Mouse (Mus musculus): Measurements from ENCODE around the gene Hist1h2ab. TPM values are rescaled to one million over a fixed set of nuclear protein-coding genes. Genes with fewer than 3 reads are reported as not detected.
"Not testable (repeated sequence)": the region's sequence is repeated elsewhere in the genome, so short reads cannot be mapped to it uniquely, and the experiment has no call there.

Gene Hist1h2ab
- polyA plus RNA-seq, 1 experiment from 2014 or later, result 49.0 TPM

GRCm38 (mm10) chr13:23740910-23741309 is 10.0 kb upstream of the Hist1h2ab start:
- 27% methylated on average over 5 of the region's 5 CpGs for WGBS (ENCODE audit: insufficient replicate concordance)
- Histone ChIP-seq H3K4me1 (ENCODE audit: control insufficient read depth, low read depth, low read length) (peaks cover 21% of the 10 kb centered on the region), H3K27ac (ENCODE audit: low read length) (peak overlapping the region; percentile 99), H3K4me2 (ENCODE audit: low read depth, low read length) (peak overlapping the region; percentile 82), H3K9ac (ENCODE audit: low read depth, low read length) (peak overlapping the region; percentile 87), H3K4me3 (ENCODE audit: low read depth, low read length) (peak overlapping the region; percentile 63), H3K27me3 (ENCODE audit: control insufficient read depth, insufficient read depth, low read depth, low read length) (no peaks in the 10 kb centered on the region), H3K36me3 (ENCODE audit: control insufficient read depth, insufficient read depth) (no peaks in the 10 kb centered on the region), H3K9me3 (replicated peaks; ENCODE audit: control insufficient read depth, low read length) (no peaks in the 10 kb centered on the region)
- ATAC-seq (ENCODE audit: low read depth), result no peak

GRCm38 (mm10) chr13:23742007-23742406 is 8.9 kb upstream of the Hist1h2ab start:
- Histone ChIP-seq H3K27me3 (ENCODE audit: control insufficient read depth, insufficient read depth, low read depth, low read length) (no peaks in the 10 kb centered on the region), H3K4me1 (ENCODE audit: control insufficient read depth, low read depth, low read length) (peaks cover 21% of the 10 kb centered on the region), H3K4me3 (ENCODE audit: low read depth, low read length) (peak overlapping the region; percentile 36), H3K4me2 (ENCODE audit: low read depth, low read length) (peak overlapping the region; percentile 54), H3K9ac (ENCODE audit: low read depth, low read length) (peak overlapping the region; percentile 61), H3K9me3 (replicated peaks; ENCODE audit: control insufficient read depth, low read length) (no peaks in the 10 kb centered on the region), H3K27ac (ENCODE audit: low read length) (peak overlapping the region; percentile 86), H3K36me3 (ENCODE audit: control insufficient read depth, insufficient read depth) (no peaks in the 10 kb centered on the region)
- no peak for ATAC-seq (ENCODE audit: low read depth)

- no peaks in the 10 kb centered on the region for H3K36me3 ChIP-seq (ENCODE audit: control insufficient read depth, insufficient read depth)
- peak overlapping the region; percentile 53 for H3K4me2 ChIP-seq (ENCODE audit: low read depth, low read length)
- ATAC-seq (ENCODE audit: low read depth), result no peak
- WGBS (ENCODE audit: insufficient replicate concordance), result 81% methylated on average over 5 of the region's 5 CpGs
- peak overlapping the region; percentile 38 for H3K9ac ChIP-seq (ENCODE audit: low read depth, low read length)
- H3K4me1 ChIP-seq (ENCODE audit: control insufficient read depth, low read depth, low read length), result peaks cover 28% of the 10 kb centered on the region
- H3K4me3 ChIP-seq (ENCODE audit: low read depth, low read length), result peak overlapping the region; percentile 46
- no peaks in the 10 kb centered on the region for H3K27me3 ChIP-seq (ENCODE audit: control insufficient read depth, insufficient read depth, low read depth, low read length)
- peak overlapping the region; percentile 88 for H3K27ac ChIP-seq (ENCODE audit: low read length)
- no peaks in the 10 kb centered on the region for H3K9me3 ChIP-seq (replicated peaks; ENCODE audit: control insufficient read depth, low read length)
Observed at GRCm38 (mm10) chr13:23743215-23743614, 7.7 kb upstream of the Hist1h2ab start.

DNA sequence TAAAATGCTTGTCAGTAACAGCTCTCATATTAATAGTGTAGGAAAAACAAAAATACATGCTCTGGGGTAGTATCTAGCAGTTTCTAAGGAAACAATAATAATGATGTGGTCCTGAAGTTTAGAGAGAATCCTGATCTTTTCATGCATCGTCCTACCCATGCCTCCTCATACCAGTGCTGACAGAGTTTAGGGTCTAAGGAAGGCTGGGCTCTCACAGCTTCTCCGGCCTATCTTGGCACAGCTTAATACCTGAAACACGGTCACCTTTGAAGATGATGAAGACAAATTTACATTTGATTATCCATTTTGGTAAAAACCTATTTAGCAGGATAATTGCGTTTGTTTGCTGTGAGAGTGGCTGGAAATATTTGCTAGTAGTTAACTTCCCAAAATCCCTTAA is 7.0 kb upstream of the Hist1h2ab start:
- Histone ChIP-seq H3K27ac (ENCODE audit: low read length) (peak overlapping the region; percentile 100), H3K4me2 (ENCODE audit: low read depth, low read length) (peak overlapping the region; percentile 76), H3K4me3 (ENCODE audit: low read depth, low read length) (peak overlapping the region; percentile 66), H3K9me3 (replicated peaks; ENCODE audit: control insufficient read depth, low read length) (no peaks in the 10 kb centered on the region), H3K36me3 (ENCODE audit: control insufficient read depth, insufficient read depth) (no peaks in the 10 kb centered on the region), H3K4me1 (ENCODE audit: control insufficient read depth, low read depth, low read length) (peaks cover 32% of the 10 kb centered on the region), H3K9ac (ENCODE audit: low read depth, low read length) (peak overlapping the region; percentile 71), H3K27me3 (ENCODE audit: control insufficient read depth, insufficient read depth, low read depth, low read length) (no peaks in the 10 kb centered on the region)
- ATAC-seq (ENCODE audit: low read depth), result no peak
- 60% methylated on average over 4 of the region's 4 CpGs for WGBS (ENCODE audit: insufficient replicate concordance)

DNA sequence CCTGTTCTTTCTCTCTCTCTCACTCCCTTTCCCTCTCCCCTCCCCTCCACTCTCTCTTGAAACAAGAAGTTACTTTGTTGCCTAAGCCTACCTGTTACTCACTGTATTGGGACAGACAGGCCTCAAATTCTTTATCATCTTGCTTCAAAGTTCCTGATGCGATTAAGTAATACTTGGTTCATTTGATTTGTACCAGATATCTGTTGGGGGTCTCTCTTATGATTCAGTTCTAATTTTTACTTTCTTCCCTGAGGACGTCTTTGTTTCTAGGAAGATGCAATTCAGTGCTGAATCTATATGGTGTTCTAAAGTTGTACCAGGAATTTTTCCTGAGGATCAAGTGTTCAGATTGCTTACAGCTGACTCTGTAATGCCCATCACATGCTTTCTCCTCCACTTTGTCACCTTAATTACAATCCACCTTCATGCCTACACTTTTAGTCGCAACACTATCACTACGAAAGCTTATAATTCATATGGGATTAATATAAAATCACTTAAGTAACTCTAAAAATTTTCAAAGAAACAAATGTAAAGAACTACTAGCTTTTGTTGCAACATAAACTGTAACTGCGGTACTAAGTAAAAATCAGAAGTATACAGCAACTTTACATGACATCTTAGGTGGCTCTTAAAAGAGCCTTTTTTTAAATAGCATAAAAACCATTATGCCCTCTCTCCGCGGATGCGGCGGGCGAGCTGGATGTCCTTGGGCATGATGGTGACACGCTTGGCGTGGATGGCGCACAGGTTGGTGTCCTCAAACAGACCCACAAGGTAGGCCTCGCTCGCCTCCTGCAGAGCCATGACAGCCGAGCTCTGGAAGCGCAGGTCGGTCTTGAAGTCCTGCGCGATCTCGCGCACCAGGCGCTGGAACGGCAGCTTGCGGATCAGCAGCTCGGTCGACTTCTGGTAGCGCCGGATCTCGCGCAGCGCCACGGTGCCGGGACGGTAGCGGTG is 6.2 kb upstream of the Hist1h2ab start:
- ATAC-seq (ENCODE audit: low read depth), result no peak; the same call in 1 of the 2 replicates
- Histone ChIP-seq H3K4me3 (ENCODE audit: low read depth, low read length) (peak overlapping the region; percentile 66), H3K4me1 (ENCODE audit: control insufficient read depth, low read depth, low read length) (peaks cover 33% of the 10 kb centered on the region), H3K27me3 (ENCODE audit: control insufficient read depth, insufficient read depth, low read depth, low read length) (no peaks in the 10 kb centered on the region), H3K4me2 (ENCODE audit: low read depth, low read length) (peak overlapping the region; percentile 76), H3K9ac (ENCODE audit: low read depth, low read length) (peak overlapping the region; percentile 86), H3K36me3 (ENCODE audit: control insufficient read depth, insufficient read depth) (no peaks in the 10 kb centered on the region), H3K27ac (ENCODE audit: low read length) (peak overlapping the region; percentile 100), H3K9me3 (replicated peaks; ENCODE audit: control insufficient read depth, low read length) (no peaks in the 10 kb centered on the region)
- WGBS (ENCODE audit: insufficient replicate concordance), result 2% methylated on average over 13 of the region's 36 CpGs

- no peaks in the 10 kb centered on the region for H3K27me3 ChIP-seq (ENCODE audit: control insufficient read depth, insufficient read depth, low read depth, low read length)
- no peaks in the 10 kb centered on the region for H3K36me3 ChIP-seq (ENCODE audit: control insufficient read depth, insufficient read depth)
- peaks cover 36% of the 10 kb centered on the region for H3K4me1 ChIP-seq (ENCODE audit: control insufficient read depth, low read depth, low read length)
- peak within 1 kb of the TSS; percentile 100 for H3K27ac ChIP-seq (ENCODE audit: low read length)
- ATAC-seq (ENCODE audit: low read depth), result peak; percentile 56
- H3K4me3 ChIP-seq (ENCODE audit: low read depth, low read length), result peak within 1 kb of the TSS; percentile 66
- no peaks in the 10 kb centered on the region for H3K9me3 ChIP-seq (replicated peaks; ENCODE audit: control insufficient read depth, low read length)
- peak within 1 kb of the TSS; percentile 86 for H3K9ac ChIP-seq (ENCODE audit: low read depth, low read length)
- WGBS (ENCODE audit: insufficient replicate concordance), result 1% methylated on average over 23 of the region's 28 CpGs
- peak within 1 kb of the TSS; percentile 76 for H3K4me2 ChIP-seq (ENCODE audit: low read depth, low read length)
Observed at GRCm38 (mm10) chr13:23745381-23746161, 5.4 kb upstream of the Hist1h2ab start, which contains the start of gene Hist1h3c. Gene Hist1h3c, minus strand, starts transcription at chr13:23745602.

- not testable (repeated sequence) for H3K9me3 ChIP-seq (replicated peaks; ENCODE audit: control insufficient read depth, low read length); H3K27me3 ChIP-seq (ENCODE audit: control insufficient read depth, insufficient read depth, low read depth, low read length); H3K36me3 ChIP-seq (ENCODE audit: control insufficient read depth, insufficient read depth)
- H3K4me3 ChIP-seq (ENCODE audit: low read depth, low read length), result peak within 1 kb of the TSS; percentile 66
- peak; percentile 74 for ATAC-seq (ENCODE audit: low read depth)
- H3K4me1 ChIP-seq (ENCODE audit: control insufficient read depth, low read depth, low read length), result peaks cover 36% of the 10 kb centered on the region
- 0% methylated on average over 34 of the region's 58 CpGs for WGBS (ENCODE audit: insufficient replicate concordance)
- H3K9ac ChIP-seq (ENCODE audit: low read depth, low read length), result peak within 1 kb of the TSS; percentile 86
- H3K4me2 ChIP-seq (ENCODE audit: low read depth, low read length), result peak within 1 kb of the TSS; percentile 76
- H3K27ac ChIP-seq (ENCODE audit: low read length), result peak within 1 kb of the TSS; percentile 100
Observed at GRCm38 (mm10) chr13:23746201-23747080, 4.5 kb upstream of the Hist1h2ab start, which contains the start of gene Hist1h2bb. Gene Hist1h2bb, plus strand, starts transcription at chr13:23746734.
